Mouse (Mus musculus): ENCODE measurements around the gene Map3k10.

GRCm38 (mm10) chr7:27627707-27628106 lies 46.7 kb downstream of the Map3k10 start:
- no peak for TF ChIP-seq CTCF (IDR thresholded peaks at IDR 0.05; ENCODE audit: low read depth, low read length)
- no peak for TF ChIP-seq POLR2A (IDR thresholded peaks at IDR 0.05; ENCODE audit: borderline replicate concordance, low read depth, low read length)
